Mouse (Mus musculus) midbrain, embryonic 16.5 days (tissue): ENCODE measurements around the gene Vps45. TPM values are rescaled to one million over a fixed set of nuclear protein-coding genes. Genes with fewer than 3 reads are reported as not detected.
"Not testable (repeated sequence)": the region's sequence is repeated elsewhere in the genome, so short reads cannot be mapped to it uniquely, and the experiment has no call there.

Experiments used
- ATAC-seq: fragments of 200-750 bp; cut with Nextera tagmentation; 2 replicates; pipeline ENCODE4 v1.8.0; 2017; ENCODE audit warnings: moderate TSS enrichment
- H3K27ac ChIP-seq: fragments of 300-500 bp; sonication (generic); 2 replicates; pipeline ENCODE4 v1.5.1; 2014; ENCODE audit warnings: mild to moderate bottlenecking, low read length, mixed read lengths
- H3K27me3 ChIP-seq: fragments of 300-500 bp; sonication (generic); 2 replicates; pipeline ENCODE4 v1.6.1; 2014; ENCODE audit warnings: low read depth, low read length, mixed read lengths; ENCODE audit not compliant: control insufficient read depth, insufficient read depth
- H3K36me3 ChIP-seq: fragments of 300-500 bp; sonication (generic); 2 replicates; pipeline ENCODE4 v1.6.1; 2014; ENCODE audit warnings: mild to moderate bottlenecking, low read length, moderate library complexity, mixed read lengths; ENCODE audit not compliant: control insufficient read depth, insufficient read depth
- H3K4me1 ChIP-seq: fragments of 300-500 bp; sonication (generic); 2 replicates; pipeline ENCODE4 v1.6.1; 2014; ENCODE audit warnings: mild to moderate bottlenecking, low read length, mixed read lengths; ENCODE audit not compliant: control insufficient read depth, insufficient read depth
- H3K4me2 ChIP-seq: fragments of 300-500 bp; sonication (generic); 2 replicates; pipeline ENCODE4 v1.6.1; 2014; ENCODE audit warnings: mild to moderate bottlenecking, low read length, mixed read lengths
- H3K4me3 ChIP-seq: fragments of 300-500 bp; sonication (generic); 2 replicates; pipeline ENCODE4 v1.5.1; 2014; ENCODE audit warnings: low read depth, mild to moderate bottlenecking, low read length, moderate library complexity, mixed read lengths
- H3K9ac ChIP-seq: fragments of 300-500 bp; sonication (generic); 2 replicates; pipeline ENCODE4 v1.6.1; 2014; ENCODE audit warnings: low read depth, low read length, mixed read lengths
- H3K9me3 ChIP-seq: fragments of 300-500 bp; sonication (generic); replicated peaks from 2 replicates; pipeline ENCODE4 v1.6.1; 2014; ENCODE audit warnings: mild to moderate bottlenecking, low read length, mixed read lengths; ENCODE audit not compliant: control insufficient read depth, poor library complexity, severe bottlenecking
- WGBS: fragments of 180-500 bp; shearing (Covaris S2); extraction: QIAGEN DNeasy Blood & Tissue Kit; methylation state at CpG from one replicate; pipeline ENCODE4 v1.1.7; 2014; 5-methylcytosine and 5-hydroxymethylcytosine counted together
- polyA plus RNA-seq: library from polyadenylated mRNA; unstranded; fragments of >200 nt; fragmentation: Nextera tagmentation; extraction: Ambion mirVana; gene quantifications from 2 replicates; pipeline ENCODE4 v1.2.1, GENCODE M21; 2015

The Vps45 gene
- polyA plus RNA-seq, 1 experiment from 2014 or later, result 64.7 TPM

DNA sequence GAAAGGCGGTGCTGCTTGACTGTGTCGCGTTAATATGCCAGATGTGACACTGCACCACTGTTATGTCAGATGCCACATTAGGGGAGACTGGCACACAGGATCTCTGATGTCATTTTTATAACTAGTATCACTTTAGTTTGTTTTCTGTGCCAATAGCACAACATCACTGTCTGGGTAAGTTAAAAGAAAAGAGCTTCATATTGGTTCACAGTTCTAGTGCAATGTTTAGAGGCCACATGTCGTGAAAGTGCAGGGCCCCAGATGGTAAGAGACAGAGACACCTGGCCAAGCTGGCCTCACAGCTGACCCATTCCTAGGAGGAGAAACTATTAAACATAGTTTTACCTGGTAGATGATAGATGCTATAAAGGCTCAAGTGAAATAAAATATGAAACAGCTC lies 7.1 kb downstream of the Vps45 start:
- ATAC-seq, result no peak
- no peak overlapping the region for H3K4me2 ChIP-seq
- H3K9ac ChIP-seq, result no peak overlapping the region
- H3K4me3 ChIP-seq, result no peak overlapping the region
- peaks cover under 1% of the 10 kb centered on the region; the same call in 1 of the 2 replicates for H3K4me1 ChIP-seq
- WGBS, result 83% methylated on average over 4 of the region's 4 CpGs
- no peaks in the 10 kb centered on the region for H3K27me3 ChIP-seq
- peaks cover 2% of the 10 kb centered on the region; the same call in 1 of the 2 replicates for H3K36me3 ChIP-seq
- no peak overlapping the region for H3K27ac ChIP-seq
- no peaks in the 10 kb centered on the region for H3K9me3 ChIP-seq

DNA sequence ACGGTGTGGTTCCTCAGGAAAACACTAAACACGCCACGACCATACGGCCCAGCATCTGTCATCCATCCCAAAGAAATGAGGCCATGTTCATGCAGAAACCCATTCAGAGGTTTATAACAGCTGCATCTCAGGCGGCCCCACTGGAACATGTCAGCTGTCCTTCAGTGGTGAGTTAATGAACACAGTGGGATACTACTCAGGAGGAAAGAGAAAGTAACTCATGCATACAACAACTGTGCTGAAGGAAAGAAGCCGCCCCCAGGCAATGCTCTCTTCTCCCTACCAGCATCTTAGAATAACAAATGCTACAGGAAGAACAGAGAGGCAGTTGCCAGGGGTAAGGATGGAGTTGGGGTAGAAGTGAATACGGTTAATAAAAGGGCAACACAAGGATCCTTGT lies 7.5 kb downstream of the Vps45 start:
- Histone ChIP-seq H3K27ac (no peak overlapping the region), H3K4me3 (no peak overlapping the region), H3K36me3 (peaks cover 5% of the 10 kb centered on the region), H3K27me3 (no peaks in the 10 kb centered on the region), H3K4me1 (no peaks in the 10 kb centered on the region), H3K4me2 (no peak overlapping the region), H3K9me3 (no peaks in the 10 kb centered on the region), H3K9ac (no peak overlapping the region)
- 71% methylated on average over 7 of the region's 7 CpGs for WGBS
- no peak for ATAC-seq

DNA sequence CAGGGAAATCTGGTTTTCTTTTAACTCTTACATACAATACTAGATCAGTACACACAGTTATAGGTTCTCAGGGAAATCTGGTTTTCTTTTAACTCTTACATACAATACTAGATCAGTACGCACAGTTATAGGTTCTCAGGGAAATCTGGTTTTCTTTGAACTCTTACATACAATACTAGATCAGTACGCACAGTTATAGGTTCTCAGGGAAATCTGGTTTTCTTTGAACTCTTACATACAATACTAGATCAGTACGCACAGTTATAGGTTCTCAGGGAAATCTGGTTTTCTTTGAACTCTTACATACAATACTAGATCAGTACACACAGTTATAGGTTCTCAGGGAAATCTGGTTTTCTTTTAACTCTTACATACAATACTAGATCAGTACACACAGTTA lies 13.7 kb downstream of the Vps45 start:
- not testable (repeated sequence) for H3K27me3 ChIP-seq, H3K9me3 ChIP-seq, H3K9ac ChIP-seq, H3K4me3 ChIP-seq, H3K27ac ChIP-seq, H3K4me2 ChIP-seq, H3K4me1 ChIP-seq, ATAC-seq
- H3K36me3 ChIP-seq, result peaks cover 11% of the 10 kb centered on the region; the same call in 1 of the 2 replicates
- 81% methylated on average over 3 of the region's 3 CpGs for WGBS

DNA sequence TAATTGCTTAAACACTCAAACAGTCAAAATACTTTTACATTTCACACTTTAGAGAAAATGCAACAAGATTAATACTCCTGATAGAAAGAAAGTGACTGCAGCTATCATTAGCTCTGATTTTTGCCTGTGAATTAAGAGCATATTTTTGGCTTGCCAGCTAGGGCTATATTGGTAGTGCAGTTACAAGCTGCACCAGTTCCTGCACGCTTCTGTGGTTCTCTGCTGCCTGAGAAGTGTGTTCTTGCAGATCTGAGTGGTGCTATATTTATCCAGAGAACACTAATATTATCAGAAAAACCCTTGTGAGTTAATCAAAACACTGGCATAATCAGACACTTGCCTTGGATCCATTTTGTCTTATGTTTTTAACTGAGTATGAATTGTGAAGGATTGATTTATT lies 15.2 kb downstream of the Vps45 start:
- Histone ChIP-seq H3K27me3 (no peaks in the 10 kb centered on the region), H3K9me3 (no peaks in the 10 kb centered on the region), H3K4me2 (no peak overlapping the region), H3K4me1 (no peaks in the 10 kb centered on the region), H3K4me3 (no peak overlapping the region), H3K9ac (no peak overlapping the region), H3K36me3 (peaks cover 14% of the 10 kb centered on the region; the same call in 1 of the 2 replicates), H3K27ac (no peak overlapping the region)
- no peak for ATAC-seq
- 80% methylated on average over 1 of the region's 1 CpGs for WGBS

DNA sequence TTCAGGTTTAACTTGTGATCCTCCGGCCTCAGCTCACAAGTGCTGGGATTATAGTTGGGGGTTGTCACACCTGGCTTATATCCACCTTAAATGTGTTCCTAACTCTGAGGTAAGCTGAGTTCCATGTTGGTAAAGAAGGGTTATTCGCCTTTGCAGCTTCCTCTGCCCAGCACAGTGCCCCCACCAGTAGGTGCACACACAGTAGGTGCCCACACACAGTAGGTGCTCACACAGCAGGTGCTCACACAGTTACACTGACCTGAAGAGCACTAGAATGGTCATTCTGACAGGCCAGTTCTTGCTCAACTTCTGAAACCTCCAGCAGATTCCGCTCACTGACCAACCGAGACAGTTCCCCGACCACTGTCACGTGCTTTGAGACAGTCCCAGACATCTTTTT lies 17.2 kb downstream of the Vps45 start:
- 93% methylated on average over 6 of the region's 6 CpGs for WGBS
- H3K9ac ChIP-seq, result no peak overlapping the region
- no peak overlapping the region for H3K4me2 ChIP-seq
- ATAC-seq, result no peak
- no peak overlapping the region for H3K27ac ChIP-seq
- H3K9me3 ChIP-seq, result no peaks in the 10 kb centered on the region
- peaks cover 13% of the 10 kb centered on the region; the same call in 1 of the 2 replicates for H3K36me3 ChIP-seq
- H3K4me3 ChIP-seq, result no peak overlapping the region
- no peaks in the 10 kb centered on the region for H3K27me3 ChIP-seq
- no peaks in the 10 kb centered on the region for H3K4me1 ChIP-seq

- no peak overlapping the region for H3K9ac ChIP-seq
- H3K27me3 ChIP-seq, result no peaks in the 10 kb centered on the region
- H3K27ac ChIP-seq, result no peak overlapping the region
- no peaks in the 10 kb centered on the region for H3K4me1 ChIP-seq
- no peaks in the 10 kb centered on the region for H3K9me3 ChIP-seq
- no peak overlapping the region for H3K4me2 ChIP-seq
- H3K36me3 ChIP-seq, result peaks cover 11% of the 10 kb centered on the region; the same call in 1 of the 2 replicates
- 95% methylated on average over 2 of the region's 2 CpGs for WGBS
- no peak overlapping the region for H3K4me3 ChIP-seq
- no peak for ATAC-seq
These were observed 17.6 kb downstream of the Vps45 start for GRCm38 (mm10) chr3:96040663-96041006.

DNA sequence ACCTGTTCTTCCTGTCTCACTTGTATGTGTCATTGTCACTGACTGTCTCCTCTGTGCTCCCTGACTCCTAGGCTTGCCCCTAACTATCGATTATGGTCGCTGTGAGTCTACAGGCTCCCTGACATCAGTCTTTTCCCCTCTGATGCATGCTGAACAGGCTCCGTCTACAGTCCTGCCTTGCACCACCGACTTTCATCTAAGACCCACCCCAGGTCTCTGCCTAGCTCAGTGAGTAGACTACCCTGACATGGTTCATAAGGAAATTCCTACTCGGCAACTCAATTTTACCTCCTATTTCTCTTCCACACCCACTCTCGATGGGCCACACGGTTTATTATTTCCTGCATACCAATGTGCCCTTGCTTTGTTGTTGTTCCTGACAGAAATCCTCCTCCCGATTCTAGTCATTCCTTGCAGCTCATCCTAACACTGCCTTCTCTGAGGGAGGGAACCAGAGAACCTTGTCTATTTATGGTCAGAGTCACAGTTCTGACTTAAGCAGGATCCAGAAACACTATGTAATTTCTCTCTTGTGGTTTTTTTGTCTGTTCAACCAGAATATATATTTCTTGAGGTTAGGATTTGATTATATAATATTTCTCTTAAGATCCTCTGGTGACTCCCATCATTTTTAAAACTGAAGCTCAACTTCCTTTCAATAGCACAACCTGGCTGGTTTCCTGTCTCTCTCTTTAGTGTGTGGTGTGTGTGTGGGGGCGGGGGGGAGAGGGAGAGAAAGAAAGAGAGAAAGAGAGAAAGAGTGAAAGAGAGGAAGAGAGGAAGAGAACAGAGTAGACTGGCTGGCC lies 18.2 kb downstream of the Vps45 start:
- Histone ChIP-seq H3K27me3 (no peaks in the 10 kb centered on the region), H3K27ac (no peak overlapping the region), H3K9ac (no peak overlapping the region), H3K36me3 (peaks cover 6% of the 10 kb centered on the region; the same call in 1 of the 2 replicates), H3K9me3 (no peaks in the 10 kb centered on the region), H3K4me2 (no peak overlapping the region), H3K4me1 (no peaks in the 10 kb centered on the region), H3K4me3 (no peak overlapping the region)
- WGBS, result 84% methylated on average over 9 of the region's 9 CpGs
- no peak for ATAC-seq

DNA sequence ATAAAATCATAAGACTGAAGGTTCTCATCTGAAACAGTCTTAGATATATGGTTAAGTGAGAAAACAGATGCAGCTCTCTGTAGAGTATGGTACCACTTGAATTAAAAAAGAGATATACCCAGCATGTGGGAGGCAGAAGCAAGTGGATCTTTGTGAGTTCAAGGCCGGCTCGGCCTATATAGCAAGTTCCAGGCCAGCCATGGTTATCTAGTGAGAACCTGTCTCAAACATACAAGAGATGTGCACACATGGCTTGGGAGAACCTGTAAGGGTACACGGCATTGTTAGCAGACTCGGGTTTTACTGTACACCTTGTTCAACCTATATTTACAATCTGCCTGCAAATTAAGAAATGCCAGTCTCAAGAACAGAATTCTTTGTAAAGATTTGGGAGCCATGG lies 19.4 kb downstream of the Vps45 start:
- no peak for ATAC-seq
- H3K4me2 ChIP-seq, result no peak overlapping the region
- H3K27me3 ChIP-seq, result no peaks in the 10 kb centered on the region
- peaks cover 6% of the 10 kb centered on the region; the same call in 1 of the 2 replicates for H3K36me3 ChIP-seq
- no peaks in the 10 kb centered on the region for H3K9me3 ChIP-seq
- H3K27ac ChIP-seq, result no peak overlapping the region
- H3K4me1 ChIP-seq, result no peaks in the 10 kb centered on the region
- no peak overlapping the region for H3K4me3 ChIP-seq
- H3K9ac ChIP-seq, result no peak overlapping the region
- WGBS, result 98% methylated on average over 4 of the region's 4 CpGs

DNA sequence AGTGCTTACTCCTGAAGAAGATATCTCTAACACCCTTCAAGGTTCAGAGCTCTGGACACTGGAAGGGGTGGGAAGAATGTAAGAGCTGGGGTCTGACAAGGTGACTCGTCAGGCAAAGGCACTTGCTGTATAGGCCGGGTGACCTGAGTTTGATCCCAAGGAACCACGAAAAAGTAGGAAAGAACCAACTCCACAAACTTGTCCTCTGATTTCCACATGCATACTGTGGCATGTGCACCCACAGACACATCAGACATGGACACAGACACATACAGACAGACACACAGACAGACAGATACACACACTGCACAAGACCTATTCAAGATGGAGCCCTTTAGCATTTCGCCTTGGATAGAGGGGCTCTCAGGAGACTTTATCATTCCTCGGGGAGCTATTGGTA lies 20.1 kb downstream of the Vps45 start:
- Histone ChIP-seq H3K36me3 (peaks cover 9% of the 10 kb centered on the region), H3K9me3 (no peaks in the 10 kb centered on the region), H3K4me3 (no peak overlapping the region), H3K4me1 (no peaks in the 10 kb centered on the region), H3K4me2 (no peak overlapping the region), H3K9ac (no peak overlapping the region), H3K27me3 (no peaks in the 10 kb centered on the region), H3K27ac (no peak overlapping the region)
- 87% methylated on average over 5 of the region's 5 CpGs for WGBS
- no peak for ATAC-seq
